Mouse (Mus musculus): Measurements from ENCODE around the gene Syf2. TPM values are rescaled to one million over a fixed set of nuclear protein-coding genes. Genes with fewer than 3 reads are reported as not detected.
A peak's percentile ranks its signal among the peaks of the same experiment; 100 is the strongest.

Syf2 gene
- polyA plus RNA-seq, 1 experiment from 2014 or later: 74.0 TPM

DNA sequence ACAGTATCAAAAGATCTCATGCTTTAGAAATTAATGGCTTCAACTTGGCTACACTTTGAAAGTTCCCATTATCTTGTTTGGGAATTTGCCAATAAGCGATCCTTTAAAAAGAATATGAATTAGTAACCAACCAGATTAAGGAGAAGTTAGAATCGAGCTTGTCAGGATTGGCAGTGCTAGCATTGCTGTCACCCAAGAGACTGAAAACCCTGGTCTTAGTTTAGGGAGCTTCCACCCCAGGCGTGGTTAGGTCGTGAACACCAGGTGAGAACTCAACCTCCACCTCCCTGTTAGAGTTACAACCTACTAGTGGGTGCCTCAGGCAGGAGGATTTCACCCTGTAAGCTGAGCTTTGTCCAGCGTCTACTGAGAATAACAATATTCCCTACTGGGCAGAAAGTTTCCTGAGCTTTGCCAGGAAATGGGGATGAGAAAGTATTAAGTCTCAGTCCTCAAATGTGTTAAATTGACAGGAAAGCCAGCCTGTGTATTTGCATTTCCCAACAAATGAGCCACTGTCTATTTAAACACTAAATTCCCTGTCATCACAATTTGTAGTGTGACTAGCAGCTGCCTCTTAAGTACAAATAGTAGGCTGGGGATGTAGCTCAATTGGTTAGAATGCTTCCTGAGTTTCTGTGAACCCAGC is 2.8 kb upstream of the Syf2 start:
- H3K4me3 ChIP-seq (replicated peaks): no peak overlapping the region; the same call in 1 of the 2 replicates
- H3K9ac ChIP-seq (replicated peaks): no peak overlapping the region
- H3K27me3 ChIP-seq: no peaks in the 10 kb centered on the region
- H3K4me2 ChIP-seq (replicated peaks): no peak overlapping the region
- no peaks in the 10 kb centered on the region for H3K9me3 ChIP-seq
- H3K4me1 ChIP-seq (replicated peaks): peaks cover 40% of the 10 kb centered on the region
- ATAC-seq: no peak
- H3K36me3 ChIP-seq: peaks cover 39% of the 10 kb centered on the region
- WGBS: 74% methylated on average over 5 of the region's 5 CpGs
- no peak overlapping the region for H3K27ac ChIP-seq

DNA sequence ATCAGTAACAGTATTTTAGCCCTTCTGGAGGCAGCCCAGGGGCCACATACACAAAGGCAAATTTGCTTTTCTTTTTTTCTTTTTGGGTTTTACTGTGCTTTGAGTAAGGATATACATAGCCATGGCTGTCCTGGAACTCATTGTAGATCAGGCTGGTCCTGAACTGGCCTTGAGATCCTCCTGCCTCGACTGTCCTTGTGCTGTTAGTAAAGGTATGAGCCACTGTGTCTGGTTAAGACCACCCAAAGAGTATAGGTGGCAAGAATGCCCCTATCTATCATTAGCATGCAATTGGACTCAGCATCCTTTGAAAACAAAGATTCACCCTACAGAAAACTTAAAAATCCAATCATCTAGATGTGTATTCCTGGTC is 2.2 kb upstream of the Syf2 start:
- ATAC-seq: no peak
- H3K36me3 ChIP-seq: peaks cover 44% of the 10 kb centered on the region
- no peak overlapping the region for H3K27ac ChIP-seq

DNA sequence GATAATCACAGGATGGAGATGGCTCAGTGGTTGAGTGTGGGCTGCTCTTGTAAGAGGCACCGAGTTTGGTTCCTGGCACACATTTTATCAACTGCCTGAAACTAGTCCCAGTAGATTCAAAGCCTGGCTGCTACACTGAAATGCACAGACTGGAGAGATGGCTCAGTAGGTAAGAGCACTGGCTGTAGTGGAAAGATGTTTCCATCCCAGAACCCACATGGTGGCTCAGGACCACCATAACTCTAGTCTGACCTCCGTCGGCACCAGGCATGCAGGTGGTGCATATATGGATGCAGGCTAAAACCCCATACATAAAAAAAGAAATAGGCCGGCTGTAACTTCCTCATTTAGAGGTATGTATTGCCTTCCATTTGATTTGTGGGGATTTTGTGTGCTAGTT is 1.2 kb upstream of the Syf2 start:
- Histone ChIP-seq H3K4me3 (replicated peaks) (no peak overlapping the region), H3K4me2 (replicated peaks) (no peak overlapping the region), H3K9me3 (no peaks in the 10 kb centered on the region), H3K27me3 (no peaks in the 10 kb centered on the region), H3K36me3 (peaks cover 55% of the 10 kb centered on the region), H3K4me1 (replicated peaks) (peaks cover 39% of the 10 kb centered on the region), H3K27ac (no peak overlapping the region), H3K9ac (replicated peaks) (no peak overlapping the region)
- 86% methylated on average over 4 of the region's 4 CpGs for WGBS
- no peak for ATAC-seq

More for the DNA sequence above, 2.2 kb upstream of the Syf2 start:
- Histone ChIP-seq H3K27me3 (no peaks in the 10 kb centered on the region), H3K9ac (replicated peaks) (no peak overlapping the region), H3K4me1 (replicated peaks) (peaks cover 40% of the 10 kb centered on the region), H3K4me3 (replicated peaks) (no peak overlapping the region; the same call in 1 of the 2 replicates), H3K9me3 (no peaks in the 10 kb centered on the region), H3K4me2 (replicated peaks) (no peak overlapping the region)
- 87% methylated on average over 1 of the region's 1 CpGs for WGBS

DNA sequence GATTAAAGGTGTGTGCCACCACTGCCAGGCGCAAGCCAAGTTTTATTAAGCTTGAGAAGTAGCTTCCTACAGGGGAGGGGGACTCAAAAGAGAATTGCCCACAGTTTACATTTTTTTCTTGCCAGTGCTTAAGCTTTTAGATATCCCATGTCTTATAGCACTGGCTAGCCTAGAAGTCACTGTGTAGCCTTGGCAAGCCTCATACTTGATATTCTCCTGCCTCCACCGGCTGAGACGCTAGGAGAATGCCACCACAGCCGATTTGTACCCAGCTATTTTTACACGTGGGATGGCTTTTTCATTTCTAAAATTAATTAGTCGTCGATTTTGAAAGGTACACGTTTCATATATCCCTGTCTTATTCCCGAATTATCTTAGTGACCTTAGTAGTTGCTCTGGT is 508 bp upstream of the Syf2 start:
- peaks cover 33% of the 10 kb centered on the region for H3K4me1 ChIP-seq (replicated peaks)
- peaks cover 60% of the 10 kb centered on the region for H3K36me3 ChIP-seq
- peak overlapping the region; percentile 51; the same call in 1 of the 2 replicates for H3K9ac ChIP-seq (replicated peaks)
- H3K4me3 ChIP-seq (replicated peaks): peak overlapping the region; percentile 99
- no peaks in the 10 kb centered on the region for H3K27me3 ChIP-seq
- 29% methylated on average over 9 of the region's 9 CpGs for WGBS
- peak overlapping the region; percentile 63 for H3K27ac ChIP-seq
- peak; percentile 41; the same call in 1 of the 2 replicates for ATAC-seq
- H3K4me2 ChIP-seq (replicated peaks): peak overlapping the region; percentile 92
- no peaks in the 10 kb centered on the region for H3K9me3 ChIP-seq

DNA sequence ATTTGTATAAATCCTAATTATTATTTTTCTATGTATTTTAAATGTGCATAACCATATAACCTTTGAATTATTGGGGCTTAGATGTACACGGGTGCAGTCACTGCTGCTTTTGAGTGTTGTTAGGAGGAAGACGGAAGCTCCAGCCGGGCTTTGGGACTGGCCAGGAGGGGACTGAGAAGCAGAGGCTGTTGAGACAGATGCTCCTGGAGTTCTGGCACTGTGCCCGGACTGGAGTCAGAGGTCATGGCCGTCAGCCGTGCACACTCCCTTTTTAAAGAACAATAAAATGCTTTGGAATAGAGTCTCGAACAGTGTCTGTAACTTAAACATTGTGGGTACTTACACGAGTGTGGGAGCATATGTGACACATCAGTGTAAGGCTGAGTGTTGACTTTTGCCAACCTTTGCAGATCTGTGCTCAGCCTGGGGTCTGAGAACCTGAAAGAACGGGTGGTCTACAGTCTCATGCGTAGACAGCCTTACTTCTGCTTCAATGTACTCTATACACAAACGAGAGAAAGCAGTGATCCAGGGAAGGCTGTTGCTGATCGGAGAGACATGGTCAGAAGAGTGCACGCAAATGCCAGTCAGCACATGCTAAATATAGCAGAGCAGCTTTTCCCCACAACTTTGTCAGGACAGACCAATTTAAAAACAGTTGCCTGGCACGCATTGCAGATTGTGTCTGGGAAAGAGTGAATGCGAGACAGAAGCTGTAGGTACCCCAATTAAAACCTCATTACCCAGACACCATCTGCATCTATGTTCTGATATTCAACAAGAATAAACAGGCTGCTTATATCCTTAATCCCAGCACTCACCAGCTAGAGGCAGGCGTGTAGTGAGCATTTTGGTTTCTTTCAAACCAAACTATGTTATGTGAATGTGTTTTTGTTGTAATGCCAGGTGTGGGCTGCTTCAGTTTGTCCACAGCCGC is 6.8 kb downstream of the Syf2 start:
- no peak for ATAC-seq
- Histone ChIP-seq H3K27ac (no peak overlapping the region), H3K36me3 (peaks cover 50% of the 10 kb centered on the region), H3K4me3 (replicated peaks) (no peak overlapping the region), H3K9ac (replicated peaks) (no peak overlapping the region), H3K4me1 (replicated peaks) (peaks cover 1% of the 10 kb centered on the region), H3K9me3 (no peaks in the 10 kb centered on the region), H3K4me2 (replicated peaks) (no peak overlapping the region), H3K27me3 (peaks cover 11% of the 10 kb centered on the region)
- 68% methylated on average over 17 of the region's 17 CpGs for WGBS

DNA sequence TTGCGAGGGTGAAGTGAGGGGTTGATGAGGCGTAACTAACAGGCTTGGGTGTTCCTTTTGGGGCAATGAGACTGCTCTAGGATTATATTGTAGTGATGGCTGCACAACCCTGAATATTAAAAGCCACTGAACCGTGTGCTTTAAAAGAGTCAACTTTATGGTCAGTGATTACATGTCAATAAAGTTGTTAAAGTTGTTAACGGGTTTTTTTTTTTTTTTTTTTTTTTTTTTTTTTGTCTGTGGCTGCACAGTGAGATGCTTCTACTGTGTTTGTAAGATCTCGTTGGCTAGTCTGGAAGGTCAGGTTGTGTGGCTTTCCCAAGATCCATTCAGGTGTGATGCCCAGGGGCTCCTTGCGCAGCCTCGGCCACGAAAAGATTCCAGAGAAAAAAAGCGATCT is 9.2 kb downstream of the Syf2 start:
- Histone ChIP-seq H3K27ac (no peak overlapping the region), H3K27me3 (peaks cover 30% of the 10 kb centered on the region), H3K36me3 (peaks cover 27% of the 10 kb centered on the region), H3K9ac (replicated peaks) (no peak overlapping the region), H3K4me3 (replicated peaks) (no peak overlapping the region), H3K4me2 (replicated peaks) (no peak overlapping the region; the same call in 1 of the 2 replicates), H3K9me3 (no peaks in the 10 kb centered on the region), H3K4me1 (replicated peaks) (peaks cover 7% of the 10 kb centered on the region; the same call in 1 of the 2 replicates)
- WGBS: 51% methylated on average over 9 of the region's 9 CpGs
- ATAC-seq: no peak

DNA sequence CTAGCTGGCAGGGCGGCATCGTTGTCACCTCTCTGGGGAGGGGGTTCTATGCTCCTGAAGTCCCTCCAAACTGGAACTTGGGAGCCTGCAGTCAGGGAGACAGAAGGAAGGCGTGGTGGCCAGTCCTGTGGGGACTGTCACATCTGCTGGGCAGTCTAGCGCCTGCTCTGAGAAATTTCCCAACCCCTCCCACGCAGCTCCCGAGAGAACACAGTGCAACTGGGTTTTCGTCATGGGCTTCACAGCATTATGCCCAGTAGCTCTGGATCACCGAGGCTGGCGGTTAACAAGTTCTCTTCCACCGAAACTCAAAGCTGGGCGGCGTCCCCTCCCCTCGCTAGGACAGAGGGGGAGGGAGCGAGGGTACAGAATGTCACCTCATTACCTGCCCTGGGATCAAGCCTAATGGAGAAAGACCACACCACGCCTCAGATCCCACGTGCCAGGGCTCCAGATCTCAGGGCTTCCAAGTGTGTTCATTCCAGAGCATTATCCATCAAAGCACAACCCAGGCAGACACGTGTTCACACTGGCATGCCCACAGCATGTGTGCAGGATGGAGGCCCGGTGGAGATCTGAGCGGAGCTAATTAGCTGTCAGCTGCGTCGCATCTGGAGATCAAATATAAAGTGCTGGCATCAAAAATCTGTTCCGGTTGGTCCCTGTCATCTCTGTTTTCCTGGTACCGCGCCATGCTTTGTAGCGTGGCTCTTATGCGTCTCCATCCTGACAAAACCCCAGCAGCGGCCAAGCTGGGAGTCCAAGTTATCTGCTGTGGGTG is 13.2 kb downstream of the Syf2 start:
- Histone ChIP-seq H3K4me2 (replicated peaks) (no peak overlapping the region), H3K9me3 (no peaks in the 10 kb centered on the region), H3K9ac (replicated peaks) (no peak overlapping the region), H3K27ac (no peak overlapping the region), H3K27me3 (peaks cover 37% of the 10 kb centered on the region), H3K36me3 (no peaks in the 10 kb centered on the region), H3K4me3 (replicated peaks) (no peak overlapping the region), H3K4me1 (replicated peaks) (peaks cover 12% of the 10 kb centered on the region)
- WGBS: 47% methylated on average over 27 of the region's 27 CpGs
- 0 out of 2 replicates have a peak, but pooled peaks have one; percentile 37 for ATAC-seq

DNA sequence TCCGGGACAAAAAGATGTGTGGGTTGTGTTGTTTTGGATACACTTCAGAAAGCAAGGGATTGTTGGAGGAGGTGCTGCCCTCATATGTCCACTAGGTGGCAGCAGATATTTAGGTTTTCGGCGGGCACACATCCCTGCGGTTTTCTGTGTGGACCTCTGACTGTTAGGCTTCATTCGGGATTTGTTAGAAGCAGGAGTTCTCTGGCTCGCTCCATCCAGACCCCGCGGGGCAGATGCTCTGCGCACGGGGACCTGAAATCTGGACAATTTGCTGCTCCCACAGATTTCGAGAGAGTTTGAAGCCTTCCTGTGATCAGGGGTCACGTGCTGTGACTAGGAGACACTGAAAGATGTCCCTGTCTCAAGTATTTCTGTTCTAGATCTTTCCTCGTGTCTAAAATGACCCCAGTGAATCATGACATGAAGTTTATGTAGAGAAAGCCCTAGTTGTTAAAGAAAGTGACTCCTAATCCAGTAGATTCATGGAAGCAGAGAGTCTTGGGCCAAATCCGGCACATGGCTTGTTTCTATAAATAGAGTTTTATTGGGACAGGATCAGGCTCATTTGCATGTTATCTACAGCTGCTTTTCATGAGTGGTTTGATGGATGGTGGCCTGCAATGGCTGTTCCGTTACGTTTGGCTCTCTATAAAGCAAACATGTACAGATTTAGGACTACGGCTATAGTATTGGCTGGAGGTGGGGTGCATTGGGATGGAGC is 15.5 kb downstream of the Syf2 start:
- Histone ChIP-seq H3K4me2 (replicated peaks) (peak overlapping the region; percentile 45), H3K9me3 (no peaks in the 10 kb centered on the region), H3K36me3 (no peaks in the 10 kb centered on the region), H3K27me3 (peaks cover 31% of the 10 kb centered on the region), H3K4me3 (replicated peaks) (0 out of 2 replicates have a peak overlapping the region, but pooled peaks have one; percentile 15), H3K4me1 (replicated peaks) (peaks cover 18% of the 10 kb centered on the region), H3K27ac (no peak overlapping the region), H3K9ac (replicated peaks) (no peak overlapping the region; the same call in 1 of the 2 replicates)
- WGBS: 16% methylated on average over 17 of the region's 17 CpGs
- ATAC-seq: peak; percentile 54; the same call in 1 of the 2 replicates

DNA sequence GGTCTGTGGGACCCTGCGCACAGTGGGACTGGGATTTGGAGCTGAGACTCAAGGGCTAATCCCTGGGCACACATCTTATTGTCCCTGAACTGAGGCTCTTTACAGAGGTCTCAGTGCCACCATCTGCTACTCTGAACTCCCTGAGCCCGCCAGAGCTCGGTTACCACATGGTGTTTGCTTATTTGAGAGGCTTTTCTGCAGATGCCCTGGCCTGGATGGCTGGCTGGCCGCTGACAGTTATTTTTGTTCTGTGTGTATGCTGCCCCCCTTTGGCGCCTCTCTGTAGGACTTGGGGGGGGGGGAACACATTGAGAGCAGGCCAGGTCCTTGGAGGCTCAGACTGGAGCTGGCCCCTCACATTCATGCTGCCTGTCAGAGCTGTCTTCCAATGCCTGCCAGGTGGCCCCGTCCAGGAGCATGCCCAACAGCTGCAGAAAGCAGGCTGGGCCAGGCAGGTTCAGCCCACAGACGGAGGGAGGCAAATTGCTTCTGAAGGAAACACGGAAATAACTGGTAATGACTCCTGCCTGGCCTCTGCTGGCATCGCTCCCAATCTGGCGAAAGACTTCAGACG is 19.9 kb downstream of the Syf2 start:
- peak; percentile 88 for ATAC-seq
- Histone ChIP-seq H3K9me3 (no peaks in the 10 kb centered on the region), H3K9ac (replicated peaks) (no peak overlapping the region), H3K27me3 (peaks cover 4% of the 10 kb centered on the region; the same call in 1 of the 2 replicates), H3K4me1 (replicated peaks) (peaks cover 22% of the 10 kb centered on the region), H3K27ac (peak overlapping the region; percentile 54; the same call in 1 of the 2 replicates), H3K36me3 (no peaks in the 10 kb centered on the region), H3K4me3 (replicated peaks) (no peak overlapping the region), H3K4me2 (replicated peaks) (no peak overlapping the region)
- WGBS: 25% methylated on average over 11 of the region's 11 CpGs

DNA sequence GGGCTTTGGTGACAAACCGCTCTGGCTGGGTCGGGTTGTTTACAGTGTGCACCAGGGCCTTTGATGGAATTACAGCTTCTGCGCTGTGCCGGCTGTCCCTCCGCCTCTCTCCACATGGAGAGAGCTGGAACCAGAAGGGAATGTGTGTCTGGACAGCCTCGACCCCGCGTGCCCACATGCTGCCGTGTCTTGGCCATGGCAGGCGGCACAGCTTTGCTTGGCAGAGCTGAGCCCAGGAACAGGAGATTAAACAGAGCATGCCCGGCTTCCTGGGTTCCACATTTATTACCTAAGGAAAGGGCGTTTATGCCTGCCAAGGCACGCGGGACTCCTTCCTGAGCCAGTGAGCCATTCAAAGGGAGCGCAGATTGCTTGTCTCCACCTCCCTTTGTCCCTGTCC is 23.8 kb downstream of the Syf2 start:
- Histone ChIP-seq H3K4me2 (replicated peaks) (0 out of 2 replicates have a peak overlapping the region, but pooled peaks have one; percentile 1), H3K36me3 (no peaks in the 10 kb centered on the region), H3K9ac (replicated peaks) (no peak overlapping the region), H3K27ac (no peak overlapping the region), H3K4me1 (replicated peaks) (peaks cover 17% of the 10 kb centered on the region), H3K4me3 (replicated peaks) (no peak overlapping the region), H3K27me3 (peaks cover 4% of the 10 kb centered on the region; the same call in 1 of the 2 replicates), H3K9me3 (no peaks in the 10 kb centered on the region)
- WGBS: 30% methylated on average over 15 of the region's 15 CpGs
- no peak for ATAC-seq

DNA sequence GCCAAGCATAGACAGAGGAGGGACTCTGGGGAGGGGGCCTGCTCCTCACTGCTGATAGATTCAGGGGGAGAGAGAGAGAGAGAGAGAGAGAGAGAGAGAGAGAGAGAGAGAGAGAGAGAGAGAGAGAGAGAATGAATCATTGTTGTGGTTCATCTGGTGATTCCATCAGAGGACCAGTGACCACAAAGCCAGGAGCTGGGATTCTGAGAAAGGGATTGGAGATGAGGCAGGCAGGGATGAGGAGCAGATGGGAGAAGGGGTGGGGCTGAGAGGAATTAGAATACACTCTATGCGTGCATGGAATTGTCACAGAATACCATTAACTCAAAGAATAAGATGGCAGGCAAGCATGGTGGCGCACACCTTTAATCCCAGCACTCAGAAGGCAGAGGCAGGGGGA is 24.5 kb downstream of the Syf2 start:
- peaks cover 17% of the 10 kb centered on the region for H3K4me1 ChIP-seq (replicated peaks)
- H3K27me3 ChIP-seq: peaks cover 4% of the 10 kb centered on the region
- no peak overlapping the region for H3K9ac ChIP-seq (replicated peaks)
- no peak overlapping the region for H3K4me2 ChIP-seq (replicated peaks)
- 84% methylated on average over 2 of the region's 2 CpGs for whole genome bisulfite sequencing
- H3K9me3 ChIP-seq: no peaks in the 10 kb centered on the region
- H3K4me3 ChIP-seq (replicated peaks): no peak overlapping the region
- ATAC-seq: no peak
- no peak overlapping the region for H3K27ac ChIP-seq
- no peaks in the 10 kb centered on the region for H3K36me3 ChIP-seq

All from midbrain, embryonic 13.5 days (tissue).